Mouse (Mus musculus): Measurements from ENCODE around the gene Spata7. TPM values are rescaled to one million over a fixed set of nuclear protein-coding genes. Genes with fewer than 3 reads are reported as not detected.
A peak's percentile ranks its signal among the peaks of the same experiment; 100 is the strongest.

Gene Spata7
- total RNA-seq, 1 experiment from 2014 or later, result 6.4 TPM

DNA sequence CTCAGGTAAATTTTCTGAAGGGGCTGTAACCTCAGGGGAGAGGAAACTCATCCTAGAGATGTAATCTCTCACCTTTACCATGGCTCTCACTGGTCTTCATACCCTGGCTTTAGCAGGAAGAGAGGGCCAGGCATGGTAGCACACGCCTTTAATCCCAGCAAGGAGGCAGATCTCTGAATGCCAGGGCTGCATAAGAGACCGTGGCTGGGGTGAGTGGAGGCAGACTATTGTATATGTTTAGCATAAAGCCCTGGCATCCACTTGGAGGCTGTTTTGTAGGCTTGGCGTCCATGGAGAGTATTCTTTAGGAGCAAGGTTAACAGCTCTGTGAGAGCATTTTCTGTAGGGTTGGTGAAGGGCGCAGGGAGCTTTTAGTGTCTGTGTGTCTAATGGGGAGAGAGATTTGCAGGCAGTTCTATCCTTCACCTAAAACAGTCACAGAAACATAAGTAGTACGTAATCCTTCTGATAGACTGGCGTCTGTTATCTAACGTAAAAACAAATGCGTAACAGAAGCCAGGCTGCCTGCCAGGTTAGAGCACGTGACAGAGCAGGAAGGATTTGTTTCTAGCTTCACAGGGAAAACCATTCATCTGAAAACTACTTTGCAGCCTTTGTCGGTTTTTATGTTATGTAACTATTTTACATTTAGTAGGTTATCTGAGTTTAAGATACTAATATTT, 40.3 kb downstream of the Spata7 start:
- peak; percentile 33 to 76; a peak in 2 of 4 replicates for ATAC-seq (replicated peaks in 1 of 2; ENCODE audit: insufficient read depth in 1 of 2, low FRiP score in 2 of 2, low TSS enrichment in 1 of 2, low read depth in 1 of 2, poor library complexity in 2 of 2, severe bottlenecking in 2 of 2)

DNA sequence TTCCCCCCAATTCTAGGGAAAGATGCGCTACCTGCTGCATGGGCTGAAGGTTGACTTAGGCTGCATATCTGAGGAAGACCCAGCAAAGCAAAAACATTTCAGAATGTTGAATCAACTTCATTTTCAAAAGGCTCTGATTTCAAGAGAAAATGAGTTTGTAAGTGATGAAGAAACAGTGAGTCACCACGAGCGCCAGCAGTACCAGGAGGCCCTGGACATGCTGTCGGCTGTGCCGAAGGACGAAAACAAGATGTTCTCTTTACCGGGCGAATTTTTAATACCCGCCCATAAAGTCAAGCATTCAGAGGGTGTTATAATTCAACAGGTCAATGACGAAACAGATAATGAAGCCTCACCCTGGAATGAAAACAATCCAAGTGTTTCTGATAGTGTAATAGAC, 41.1 kb downstream of the Spata7 start:
- ATAC-seq (replicated peaks in 1 of 2; ENCODE audit: insufficient read depth in 1 of 2, low FRiP score in 2 of 2, low TSS enrichment in 1 of 2, low read depth in 1 of 2, poor library complexity in 2 of 2, severe bottlenecking in 2 of 2), result no peak

DNA sequence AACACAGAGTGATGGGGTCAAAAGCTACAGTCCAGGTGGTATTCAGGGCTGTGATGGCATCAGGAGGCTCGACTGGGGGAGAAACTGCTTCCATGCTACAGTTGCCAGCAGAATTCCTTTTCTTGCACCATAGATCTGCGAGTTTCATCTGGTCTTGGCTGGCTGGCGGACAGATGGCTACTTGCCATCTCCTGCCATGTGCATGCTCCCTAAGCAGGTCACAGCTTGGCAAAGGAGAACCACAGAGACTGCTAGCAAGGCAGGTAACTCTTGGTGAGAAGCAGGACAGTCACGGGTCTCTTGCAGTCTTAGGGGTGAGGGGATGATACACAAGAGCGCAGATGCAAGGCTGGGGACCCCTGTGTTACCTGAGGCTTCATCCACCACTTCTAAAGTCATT, 41.9 kb downstream of the Spata7 start:
- no peak for ATAC-seq (replicated peaks in 1 of 2; ENCODE audit: insufficient read depth in 1 of 2, low FRiP score in 2 of 2, low TSS enrichment in 1 of 2, low read depth in 1 of 2, poor library complexity in 2 of 2, severe bottlenecking in 2 of 2)

DNA sequence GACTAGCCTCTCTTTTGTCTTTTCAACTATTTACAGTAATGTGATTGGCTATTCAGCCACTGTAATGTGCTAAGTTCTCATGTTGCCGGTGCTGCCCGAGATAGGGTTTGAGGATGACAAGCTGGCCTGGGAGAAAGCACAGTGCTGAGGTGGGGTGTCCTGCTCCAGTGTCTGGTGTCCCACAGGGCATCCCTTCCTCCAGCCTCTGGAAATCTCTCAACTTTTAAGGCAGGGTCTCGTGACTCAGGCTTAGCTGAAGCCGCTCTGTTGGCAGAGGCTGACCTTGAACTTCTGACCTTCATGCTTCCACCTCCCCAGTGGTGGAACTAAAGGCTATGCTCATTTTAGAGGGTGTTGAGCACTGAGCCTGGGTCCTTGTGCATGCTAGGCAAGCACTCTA, 42.5 kb downstream of the Spata7 start:
- no peak for ATAC-seq (replicated peaks in 1 of 2; ENCODE audit: insufficient read depth in 1 of 2, low FRiP score in 2 of 2, low TSS enrichment in 1 of 2, low read depth in 1 of 2, poor library complexity in 2 of 2, severe bottlenecking in 2 of 2)

DNA sequence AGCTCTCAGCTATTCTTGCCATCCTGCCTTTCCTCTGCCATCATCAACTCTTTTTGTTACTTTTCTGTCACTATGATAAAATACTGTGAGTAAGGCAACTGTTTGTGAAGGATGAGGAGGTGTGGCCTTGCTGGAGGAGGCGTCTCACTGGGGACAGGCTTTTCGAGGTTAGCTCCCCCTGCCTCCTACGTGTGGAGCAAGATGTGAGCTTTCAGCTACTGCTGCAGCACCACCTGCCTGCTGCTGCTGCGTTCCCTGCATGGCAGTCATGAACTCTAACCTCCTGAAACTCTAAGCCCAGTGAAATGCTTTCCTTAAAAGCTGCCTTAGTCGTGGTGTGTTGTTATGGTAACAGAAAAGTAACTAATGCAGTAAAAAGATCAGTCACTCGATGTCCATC, 45.9 kb downstream of the Spata7 start:
- no peak for ATAC-seq (replicated peaks in 1 of 2; ENCODE audit: insufficient read depth in 1 of 2, low FRiP score in 2 of 2, low TSS enrichment in 1 of 2, low read depth in 1 of 2, poor library complexity in 2 of 2, severe bottlenecking in 2 of 2)

DNA sequence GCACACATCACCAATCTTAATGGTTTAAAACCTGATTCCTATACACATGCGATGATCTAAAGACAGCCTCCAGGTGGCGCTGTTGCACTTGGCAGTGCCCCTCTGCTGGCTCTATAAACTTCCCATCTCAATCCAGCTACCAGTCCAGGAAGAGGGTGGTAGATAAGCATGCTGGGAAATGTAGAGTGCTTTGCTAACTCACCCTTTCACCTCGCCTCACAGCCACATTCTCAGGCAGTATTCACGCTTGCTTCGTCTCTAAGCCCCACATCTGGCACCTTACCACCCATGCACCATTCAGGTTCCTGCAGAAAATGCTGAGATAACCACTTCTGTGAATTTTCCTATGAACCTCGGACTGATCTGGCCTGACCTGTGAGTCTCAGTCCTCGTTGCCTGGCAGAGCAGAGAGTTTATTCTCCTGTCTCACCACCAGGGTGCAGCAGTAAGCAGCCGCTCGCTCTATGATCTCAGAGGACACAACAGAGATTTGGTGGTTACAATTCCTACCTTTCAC, 46.7 kb downstream of the Spata7 start:
- ATAC-seq (replicated peaks in 1 of 2; ENCODE audit: insufficient read depth in 1 of 2, low FRiP score in 2 of 2, low TSS enrichment in 1 of 2, low read depth in 1 of 2, poor library complexity in 2 of 2, severe bottlenecking in 2 of 2), result peak; percentile 80 to 88

DNA sequence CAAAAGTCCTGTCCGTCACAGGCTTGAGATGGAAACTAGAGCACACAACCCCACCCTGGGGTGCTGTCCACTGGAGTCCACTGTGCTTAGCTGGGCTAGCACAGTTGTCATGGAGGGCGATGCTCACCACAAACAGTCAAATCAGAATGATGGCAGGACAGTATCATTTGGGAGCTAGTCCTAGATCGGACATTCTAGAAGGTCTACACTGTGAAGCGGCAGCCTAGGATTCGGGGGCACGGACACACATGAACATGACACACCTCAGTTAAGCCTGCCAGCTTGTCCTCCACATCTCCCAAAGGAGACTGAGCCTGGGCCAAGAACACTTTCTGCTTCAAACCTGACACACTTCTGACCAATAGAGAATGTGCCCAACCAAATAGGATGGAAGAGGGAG, 48.9 kb downstream of the Spata7 start:
- no peak for ATAC-seq (replicated peaks in 1 of 2; ENCODE audit: insufficient read depth in 1 of 2, low FRiP score in 2 of 2, low TSS enrichment in 1 of 2, low read depth in 1 of 2, poor library complexity in 2 of 2, severe bottlenecking in 2 of 2)

DNA sequence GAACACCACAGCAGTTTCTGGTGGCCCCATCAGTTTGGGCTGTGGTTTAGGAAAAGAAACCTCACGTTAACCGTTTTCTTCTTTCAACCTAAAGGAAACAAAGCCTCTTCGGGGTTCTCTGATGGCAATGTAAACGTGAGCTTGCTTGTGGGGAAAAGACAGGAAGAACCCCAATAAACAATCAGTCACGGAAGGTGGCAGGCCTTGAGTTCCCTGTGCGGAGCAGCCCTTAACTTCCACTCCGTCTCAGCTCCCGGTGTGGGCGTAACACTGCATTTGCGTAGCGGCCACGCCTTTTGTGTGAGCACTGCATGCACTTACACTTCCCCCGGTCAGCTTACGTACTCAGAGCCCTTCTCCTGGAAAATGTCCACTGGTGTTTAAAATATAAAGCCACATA, 49.4 kb downstream of the Spata7 start:
- ATAC-seq (replicated peaks in 1 of 2; ENCODE audit: insufficient read depth in 1 of 2, low FRiP score in 2 of 2, low TSS enrichment in 1 of 2, low read depth in 1 of 2, poor library complexity in 2 of 2, severe bottlenecking in 2 of 2), result peak; percentile 75 to 76

DNA sequence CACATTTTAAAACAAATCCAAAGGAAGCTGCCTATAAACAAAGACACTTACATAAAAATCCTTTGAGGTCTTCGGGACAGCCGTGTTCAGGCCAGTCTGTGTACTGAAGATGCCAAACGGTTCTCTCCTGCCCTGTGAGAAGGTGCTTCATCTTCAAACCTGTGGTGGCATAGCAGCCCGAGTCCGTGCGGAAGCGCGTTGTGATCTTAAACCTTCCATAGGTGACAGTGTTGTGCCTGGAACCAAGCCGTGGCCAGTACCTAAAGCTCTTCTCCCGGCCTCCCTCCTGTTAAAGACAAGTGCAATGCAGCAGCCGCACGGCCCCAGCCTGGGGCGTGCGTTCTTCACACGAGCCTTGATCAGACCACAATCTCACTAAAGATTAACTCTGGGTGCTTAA, 51.9 kb downstream of the Spata7 start:
- ATAC-seq (replicated peaks in 1 of 2; ENCODE audit: insufficient read depth in 1 of 2, low FRiP score in 2 of 2, low TSS enrichment in 1 of 2, low read depth in 1 of 2, poor library complexity in 2 of 2, severe bottlenecking in 2 of 2), result no peak

DNA sequence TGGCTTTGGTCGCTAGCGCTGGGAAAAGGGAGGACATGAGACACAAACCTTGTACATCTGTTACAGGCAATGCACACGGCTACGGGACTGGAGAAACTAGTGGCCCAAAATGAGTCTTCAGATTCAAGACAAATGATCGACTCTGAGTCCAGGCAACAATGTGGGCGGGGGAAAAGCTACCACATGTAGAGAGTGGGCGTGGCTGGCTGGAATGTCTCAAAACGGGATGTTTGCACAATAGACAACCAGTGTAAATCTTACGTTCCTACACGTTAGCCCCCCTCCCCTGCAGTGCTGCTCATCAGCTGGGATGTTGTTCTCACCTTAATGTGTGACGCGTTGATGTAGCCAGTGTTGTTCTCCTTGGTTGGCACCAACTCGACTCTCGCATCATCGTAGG, 54.2 kb downstream of the Spata7 start:
- no peak for ATAC-seq (replicated peaks in 1 of 2; ENCODE audit: insufficient read depth in 1 of 2, low FRiP score in 2 of 2, low TSS enrichment in 1 of 2, low read depth in 1 of 2, poor library complexity in 2 of 2, severe bottlenecking in 2 of 2)

DNA sequence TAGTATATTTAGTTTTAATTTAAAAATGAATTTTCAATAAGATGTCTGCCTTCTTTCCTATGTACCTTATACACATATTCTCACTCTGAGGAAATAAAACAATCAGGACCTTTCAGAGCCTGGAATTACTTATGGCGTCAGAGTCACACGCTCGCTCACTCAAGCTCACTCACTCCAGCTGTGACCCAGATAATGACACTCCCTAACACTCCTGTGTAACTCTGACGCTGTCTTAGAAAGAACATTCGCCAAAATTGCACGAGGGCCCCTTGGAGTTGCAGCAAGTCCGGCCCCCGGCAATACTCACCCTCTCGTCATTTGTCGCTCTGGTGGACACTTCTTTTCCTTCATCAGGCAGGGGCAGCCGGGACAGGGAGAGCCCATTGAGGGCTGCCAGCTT, 55.2 kb downstream of the Spata7 start:
- ATAC-seq (replicated peaks in 1 of 2; ENCODE audit: insufficient read depth in 1 of 2, low FRiP score in 2 of 2, low TSS enrichment in 1 of 2, low read depth in 1 of 2, poor library complexity in 2 of 2, severe bottlenecking in 2 of 2), result no peak

DNA sequence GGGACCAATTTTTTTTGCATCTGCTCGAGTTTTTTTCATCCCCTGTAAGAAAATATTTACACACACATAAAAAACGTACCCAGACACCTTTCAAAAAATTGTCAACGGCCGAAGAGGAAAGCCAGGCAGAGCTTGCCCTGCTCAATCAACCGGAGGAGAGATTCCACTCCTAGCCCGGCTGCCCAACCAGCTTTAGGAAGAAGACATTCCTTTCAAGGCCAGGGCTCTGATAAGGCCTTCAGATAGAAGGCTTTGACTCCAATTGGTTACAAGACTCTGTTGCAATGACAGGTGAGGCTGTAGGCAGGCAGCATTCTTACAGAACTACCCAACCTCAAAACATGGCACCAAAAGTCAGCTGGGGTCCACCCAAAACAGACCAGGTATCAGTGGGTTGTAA, 55.6 kb downstream of the Spata7 start:
- no peak for ATAC-seq (replicated peaks in 1 of 2; ENCODE audit: insufficient read depth in 1 of 2, low FRiP score in 2 of 2, low TSS enrichment in 1 of 2, low read depth in 1 of 2, poor library complexity in 2 of 2, severe bottlenecking in 2 of 2)

DNA sequence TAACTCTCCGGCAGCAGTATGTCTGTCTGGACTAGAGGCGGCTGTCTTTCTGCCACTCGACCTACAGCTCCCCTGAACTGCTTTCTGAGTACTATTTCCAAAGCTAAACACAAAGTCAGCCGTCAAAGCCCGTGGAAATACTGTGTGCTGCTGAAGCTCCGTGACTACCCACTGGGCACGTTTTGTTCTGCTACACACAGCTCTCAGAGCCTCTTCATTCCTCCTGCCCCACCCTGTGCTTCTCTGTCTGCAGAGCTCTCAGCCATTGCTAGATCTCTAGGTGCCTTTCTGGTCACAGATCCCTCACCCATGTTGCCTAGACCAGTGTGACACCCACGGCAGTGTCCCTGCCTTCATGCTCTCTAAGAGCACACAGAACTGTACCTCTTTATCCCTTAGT, 62.3 kb downstream of the Spata7 start:
- ATAC-seq (replicated peaks in 1 of 2; ENCODE audit: insufficient read depth in 1 of 2, low FRiP score in 2 of 2, low TSS enrichment in 1 of 2, low read depth in 1 of 2, poor library complexity in 2 of 2, severe bottlenecking in 2 of 2), result no peak

DNA sequence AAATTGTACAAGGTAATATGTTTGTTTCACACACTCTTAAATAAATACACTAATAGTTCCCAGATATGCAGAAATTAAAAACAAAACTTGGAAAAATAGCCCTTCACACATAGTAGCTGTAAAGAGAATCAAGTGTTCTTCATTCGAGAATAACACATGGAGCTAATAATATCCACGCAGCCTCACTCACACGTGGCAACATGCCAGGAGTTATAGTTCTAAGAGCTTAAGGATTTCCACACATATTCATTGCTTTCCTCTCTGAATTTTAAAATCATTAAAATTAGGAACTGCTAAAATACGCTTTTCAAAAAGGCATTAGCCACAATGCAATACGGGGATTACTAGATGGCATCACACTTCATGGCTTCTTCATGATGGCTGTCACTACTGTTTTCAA, 69.2 kb downstream of the Spata7 start:
- no peak for ATAC-seq (replicated peaks in 1 of 2; ENCODE audit: insufficient read depth in 1 of 2, low FRiP score in 2 of 2, low TSS enrichment in 1 of 2, low read depth in 1 of 2, poor library complexity in 2 of 2, severe bottlenecking in 2 of 2)

DNA sequence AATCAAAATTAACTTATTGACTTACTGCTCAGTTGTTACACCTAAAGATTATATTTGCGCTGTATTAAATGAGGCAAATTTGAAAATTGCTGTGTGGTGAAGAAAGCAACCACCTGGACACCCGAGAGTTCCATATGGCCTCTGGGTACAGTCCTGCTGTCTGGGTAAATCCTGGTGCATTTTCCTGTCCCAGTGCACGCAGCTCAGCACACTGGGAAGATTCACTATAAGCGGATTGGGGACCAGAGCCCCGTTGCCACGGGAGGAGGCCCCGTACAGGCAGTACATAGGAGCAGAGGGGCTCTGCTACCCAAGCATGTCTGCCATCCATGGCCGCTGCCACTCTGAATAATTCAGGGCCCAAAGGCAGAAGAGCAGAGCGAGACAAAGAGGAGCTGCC, 73.6 kb downstream of the Spata7 start:
- no peak for ATAC-seq (replicated peaks in 1 of 2; ENCODE audit: insufficient read depth in 1 of 2, low FRiP score in 2 of 2, low TSS enrichment in 1 of 2, low read depth in 1 of 2, poor library complexity in 2 of 2, severe bottlenecking in 2 of 2)

DNA sequence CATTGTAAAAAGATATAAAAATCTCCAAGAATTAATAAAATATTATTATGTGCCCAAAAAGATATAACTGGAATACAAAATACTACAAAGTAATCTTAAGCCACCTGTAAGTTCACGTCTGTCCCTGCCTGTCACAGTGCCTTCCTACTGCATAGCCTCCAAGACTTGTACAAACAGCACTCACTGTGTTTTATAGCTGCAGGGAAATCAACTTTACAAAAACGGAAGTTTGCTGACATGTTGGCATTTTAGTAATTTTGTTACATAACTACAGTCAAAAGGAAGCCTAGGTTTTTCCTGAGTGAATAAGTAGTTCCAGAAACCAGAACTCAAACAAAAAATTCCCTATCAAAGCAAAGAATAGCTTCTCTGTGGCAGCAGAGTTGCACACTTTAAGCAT, 75.6 kb downstream of the Spata7 start:
- peak; percentile 68 to 73 for ATAC-seq (replicated peaks in 1 of 2; ENCODE audit: insufficient read depth in 1 of 2, low FRiP score in 2 of 2, low TSS enrichment in 1 of 2, low read depth in 1 of 2, poor library complexity in 2 of 2, severe bottlenecking in 2 of 2)

DNA sequence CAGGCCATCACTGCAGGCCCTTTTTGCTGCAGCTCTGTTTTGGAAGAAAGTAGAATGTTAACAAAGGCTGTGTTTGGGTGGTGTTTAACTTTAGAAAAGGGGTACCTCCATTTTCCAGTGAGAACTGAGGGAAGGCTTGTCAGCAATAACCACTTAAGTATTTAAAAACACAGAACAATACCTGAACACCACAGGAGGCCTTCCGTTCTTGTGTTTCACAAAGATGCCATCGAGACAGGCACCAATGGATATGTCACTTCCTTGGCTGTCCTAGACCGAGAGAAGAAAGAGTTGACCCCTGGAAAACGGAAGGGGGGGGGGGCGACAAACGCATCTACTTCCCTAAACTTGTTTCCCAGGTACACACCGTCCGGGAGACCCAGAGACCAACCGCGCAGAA, 76.0 kb downstream of the Spata7 start:
- peak; percentile 8 to 34; a peak in 2 of 4 replicates for ATAC-seq (replicated peaks in 1 of 2; ENCODE audit: insufficient read depth in 1 of 2, low FRiP score in 2 of 2, low TSS enrichment in 1 of 2, low read depth in 1 of 2, poor library complexity in 2 of 2, severe bottlenecking in 2 of 2)

DNA sequence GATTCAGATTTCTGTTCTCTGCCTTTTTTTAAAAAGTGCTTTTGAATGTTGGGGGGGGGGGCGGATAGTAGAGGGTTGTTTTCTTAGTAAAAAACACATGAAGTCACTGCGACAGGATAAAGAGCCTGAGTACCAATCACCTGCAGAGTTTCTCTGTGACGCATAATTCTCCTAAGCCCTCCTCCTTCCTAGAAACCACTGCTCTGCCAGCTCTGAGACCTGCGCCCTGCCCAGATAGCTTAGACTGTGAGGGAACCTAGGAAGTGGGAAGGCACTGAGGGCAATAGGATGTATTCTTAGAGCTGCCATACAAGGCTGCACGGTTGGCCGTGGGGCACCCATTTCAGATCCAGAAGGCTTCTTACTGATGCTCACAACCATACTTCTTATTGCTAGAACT, 84.9 kb downstream of the Spata7 start:
- no peak for ATAC-seq (replicated peaks in 1 of 2; ENCODE audit: insufficient read depth in 1 of 2, low FRiP score in 2 of 2, low TSS enrichment in 1 of 2, low read depth in 1 of 2, poor library complexity in 2 of 2, severe bottlenecking in 2 of 2)

DNA sequence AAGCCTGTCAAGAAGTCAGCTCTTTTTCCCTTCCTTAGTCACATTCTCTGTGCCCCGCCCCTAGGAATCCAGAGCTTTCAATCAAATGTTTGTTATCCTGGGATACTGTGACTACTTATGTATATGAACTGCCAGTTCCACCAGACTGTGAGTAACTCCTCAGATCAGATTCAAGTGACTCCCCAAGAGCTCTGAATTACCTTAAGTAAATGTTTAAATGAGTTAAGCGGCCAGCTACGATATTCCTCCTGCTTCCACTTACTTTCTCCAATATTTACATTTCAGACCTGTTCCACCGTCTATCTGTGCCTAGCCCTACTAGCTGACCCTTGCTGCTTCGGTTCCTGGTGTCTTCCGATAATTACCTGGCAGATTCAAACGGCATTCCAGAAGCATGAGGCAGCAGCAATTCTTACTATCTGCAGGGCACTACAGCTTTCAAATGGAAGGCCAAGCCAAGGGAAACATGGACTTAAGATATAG, 85.7 kb downstream of the Spata7 start:
- ATAC-seq (replicated peaks in 1 of 2; ENCODE audit: insufficient read depth in 1 of 2, low FRiP score in 2 of 2, low TSS enrichment in 1 of 2, low read depth in 1 of 2, poor library complexity in 2 of 2, severe bottlenecking in 2 of 2), result no peak

Data from hematopoietic stem cell, adult 5-6 weeks (primary cell).